Mouse (Mus musculus): Measurements from ENCODE around the gene Atg2a. TPM values are rescaled to one million over a fixed set of nuclear protein-coding genes. Genes with fewer than 3 reads are reported as not detected.
A peak's percentile ranks its signal among the peaks of the same experiment; 100 is the strongest.
"Not testable (repeated sequence)": the region's sequence is repeated elsewhere in the genome, so short reads cannot be mapped to it uniquely, and the experiment has no call there.

The Atg2a gene
- polyA plus RNA-seq, 1 experiment, result 82.4 TPM

DNA sequence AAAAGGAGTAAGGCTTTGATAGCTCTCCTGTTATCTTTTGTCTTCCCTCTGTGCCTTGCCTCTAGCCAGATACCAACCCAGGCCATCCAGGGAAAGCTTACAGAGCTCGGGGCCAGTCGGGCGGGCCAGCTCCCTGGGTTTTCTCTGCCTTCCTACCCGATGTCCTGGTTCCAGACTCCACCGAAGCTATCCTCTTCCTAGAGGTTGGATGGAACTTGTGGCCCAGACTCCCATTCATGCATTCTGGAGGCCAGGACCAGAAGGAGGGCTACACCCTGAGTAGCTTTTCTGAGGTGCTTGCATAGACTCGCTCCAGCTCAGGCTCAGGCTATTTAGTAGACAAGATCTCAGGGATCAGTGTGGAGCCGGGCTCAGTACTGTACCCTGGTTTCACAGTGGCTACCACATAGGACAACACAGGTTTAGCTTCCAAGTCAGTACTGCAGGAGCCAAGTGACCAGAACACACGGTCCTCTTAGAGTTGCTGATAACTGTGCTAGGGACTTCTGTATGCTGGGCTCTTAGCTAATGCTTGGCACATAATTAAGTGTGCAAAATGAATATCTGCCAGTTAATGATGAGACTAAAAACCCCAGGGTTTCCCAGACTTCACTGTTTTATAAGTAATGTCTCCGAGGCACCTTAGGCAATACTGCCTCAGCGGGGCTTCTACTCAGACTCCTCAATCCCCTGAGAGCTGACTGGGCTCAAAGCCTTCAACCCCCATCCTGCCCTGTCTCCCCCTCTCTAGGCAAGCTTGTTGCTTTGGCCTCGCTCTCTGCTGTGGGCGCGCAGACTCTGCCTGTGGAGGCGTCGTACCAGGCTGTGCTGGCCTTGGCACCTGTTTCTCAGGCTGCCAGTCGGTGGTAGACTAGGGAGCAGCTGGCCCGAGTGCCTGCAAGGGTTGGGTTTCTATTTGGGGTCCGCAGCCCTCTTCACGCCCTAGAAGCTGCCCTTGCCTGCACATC is 45.2 kb downstream of the Atg2a start:
- H3K27me3 ChIP-seq (ENCODE audit: control insufficient read depth, insufficient read depth, low read length), result no peaks in the 10 kb centered on the region
- no peaks in the 10 kb centered on the region; the same call in 1 of the 2 replicates for H3K36me3 ChIP-seq (ENCODE audit: control insufficient read depth, insufficient read depth, low read length)
- 60% methylated on average over 19 of the region's 19 CpGs for WGBS
- no peak overlapping the region for H3K4me3 ChIP-seq (ENCODE audit: control insufficient read depth, insufficient read depth, low read length)
- peaks cover 34% of the 10 kb centered on the region for H3K4me1 ChIP-seq (replicated peaks; ENCODE audit: control insufficient read depth, insufficient read depth, low read length)
- no peak for DNase-seq
- H3K27ac ChIP-seq (ENCODE audit: control insufficient read depth, insufficient read depth, low read length), result no peak overlapping the region
- TF ChIP-seq POLR2A (IDR thresholded peaks at IDR 0.05; ENCODE audit: control insufficient read depth, extremely low read depth, insufficient read depth, low read length, poor library complexity) (no peak), CTCF (IDR thresholded peaks at IDR 0.05; ENCODE audit: borderline replicate concordance, control insufficient read depth, extremely low read depth, insufficient read depth, low read length, poor library complexity) (no peak)

DNA sequence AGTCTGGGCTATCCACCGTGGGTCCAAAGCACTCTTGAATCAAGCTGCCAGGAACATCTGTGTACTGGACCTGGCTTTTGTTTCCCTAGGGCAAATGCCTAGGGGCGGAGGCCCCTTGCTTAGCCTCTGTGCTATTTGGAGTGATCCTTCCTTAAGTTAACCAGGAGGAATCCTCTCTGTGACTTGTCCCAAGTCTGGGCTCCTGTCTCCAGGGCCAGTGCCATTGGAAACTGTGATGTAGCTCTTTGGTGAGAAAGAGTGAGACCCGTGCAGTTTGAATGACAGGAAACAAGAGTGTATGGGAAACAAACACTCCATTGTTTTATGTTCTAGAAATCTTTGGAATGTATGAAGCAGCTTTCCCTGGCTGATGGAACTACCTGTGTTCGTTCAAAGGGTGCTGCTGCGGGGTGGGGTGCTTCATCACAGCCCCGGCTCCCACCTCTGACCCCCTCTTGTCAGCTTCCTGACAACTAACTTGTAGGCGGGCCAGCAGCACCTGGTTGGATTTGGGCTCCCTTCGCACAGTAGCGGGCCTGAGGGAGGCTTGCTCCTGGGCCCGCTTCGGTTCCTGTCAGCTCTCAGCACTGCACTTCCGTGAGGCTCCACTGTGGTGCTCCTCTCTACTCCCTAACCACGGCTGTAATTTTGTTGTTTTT is 46.9 kb downstream of the Atg2a start:
- H3K4me1 ChIP-seq (replicated peaks; ENCODE audit: control insufficient read depth, insufficient read depth, low read length), result peaks cover 36% of the 10 kb centered on the region
- peak overlapping the region; percentile 18; the same call in 1 of the 2 replicates for H3K27ac ChIP-seq (ENCODE audit: control insufficient read depth, insufficient read depth, low read length)
- no peak for DNase-seq
- no peak overlapping the region for H3K4me3 ChIP-seq (ENCODE audit: control insufficient read depth, insufficient read depth, low read length)
- WGBS, result 55% methylated on average over 13 of the region's 13 CpGs
- H3K36me3 ChIP-seq (ENCODE audit: control insufficient read depth, insufficient read depth, low read length), result no peaks in the 10 kb centered on the region
- no peaks in the 10 kb centered on the region for H3K27me3 ChIP-seq (ENCODE audit: control insufficient read depth, insufficient read depth, low read length)
- no peak for TF ChIP-seq CTCF (IDR thresholded peaks at IDR 0.05; ENCODE audit: borderline replicate concordance, control insufficient read depth, extremely low read depth, insufficient read depth, low read length, poor library complexity)
- no peak for TF ChIP-seq POLR2A (IDR thresholded peaks at IDR 0.05; ENCODE audit: control insufficient read depth, extremely low read depth, insufficient read depth, low read length, poor library complexity)

DNA sequence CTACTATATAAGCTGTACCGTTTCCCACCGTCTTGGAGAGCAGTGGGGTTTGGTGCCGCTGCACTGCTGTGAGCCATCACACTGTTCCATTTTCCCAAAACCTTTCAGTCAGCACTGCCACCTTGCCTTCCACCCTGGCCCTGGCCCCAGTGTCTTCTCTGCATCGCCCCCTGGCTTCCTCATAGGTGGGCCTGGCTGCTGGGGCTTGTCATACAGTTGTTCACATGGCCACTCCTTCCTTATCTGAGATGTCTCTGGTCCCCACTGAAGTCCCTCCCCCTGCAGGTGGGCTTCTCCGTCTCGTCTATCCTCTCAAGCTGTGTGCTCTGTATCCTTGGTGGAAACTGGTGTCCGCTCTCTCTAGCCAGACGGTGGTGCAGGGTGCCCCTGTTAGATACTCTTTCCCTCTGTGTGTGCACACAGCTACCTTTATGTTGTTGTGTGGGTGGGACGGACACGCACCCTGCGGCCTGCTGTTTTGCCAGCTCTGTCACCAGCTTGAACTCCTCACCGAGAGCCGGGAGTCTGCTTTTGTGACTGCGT is 48.3 kb downstream of the Atg2a start:
- Histone ChIP-seq H3K4me1 (replicated peaks; ENCODE audit: control insufficient read depth, insufficient read depth, low read length) (peaks cover 36% of the 10 kb centered on the region), H3K27ac (ENCODE audit: control insufficient read depth, insufficient read depth, low read length) (no peak overlapping the region), H3K36me3 (ENCODE audit: control insufficient read depth, insufficient read depth, low read length) (no peaks in the 10 kb centered on the region), H3K27me3 (ENCODE audit: control insufficient read depth, insufficient read depth, low read length) (no peaks in the 10 kb centered on the region), H3K4me3 (ENCODE audit: control insufficient read depth, insufficient read depth, low read length) (no peak overlapping the region)
- TF ChIP-seq POLR2A (IDR thresholded peaks at IDR 0.05; ENCODE audit: control insufficient read depth, extremely low read depth, insufficient read depth, low read length, poor library complexity) (no peak), CTCF (IDR thresholded peaks at IDR 0.05; ENCODE audit: borderline replicate concordance, control insufficient read depth, extremely low read depth, insufficient read depth, low read length, poor library complexity) (no peak)
- 91% methylated on average over 14 of the region's 14 CpGs for WGBS
- DNase-seq, result no peak

DNA sequence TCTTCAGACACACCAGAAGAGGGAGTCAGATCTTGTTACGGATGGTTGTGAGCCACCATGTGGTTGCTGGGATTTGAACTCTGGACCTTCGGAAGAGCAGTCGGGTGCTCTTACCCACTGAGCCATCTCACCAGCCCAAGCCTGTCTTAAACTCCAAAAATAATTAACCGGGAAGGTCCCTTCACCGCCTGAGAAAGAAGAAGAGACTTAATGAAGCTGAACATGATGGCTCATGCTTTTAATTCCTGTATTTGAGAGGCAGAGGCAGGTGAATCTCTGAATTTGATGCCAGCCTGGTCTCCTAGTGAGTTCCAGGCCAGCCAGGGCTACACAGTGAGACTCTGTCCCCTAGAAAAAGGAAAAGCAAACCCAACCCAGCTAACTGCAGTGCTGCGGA is 49.2 kb downstream of the Atg2a start:
- H3K4me1 ChIP-seq (replicated peaks; ENCODE audit: control insufficient read depth, insufficient read depth, low read length), result peaks cover 34% of the 10 kb centered on the region
- not testable (repeated sequence) for H3K27me3 ChIP-seq (ENCODE audit: control insufficient read depth, insufficient read depth, low read length); H3K36me3 ChIP-seq (ENCODE audit: control insufficient read depth, insufficient read depth, low read length); H3K27ac ChIP-seq (ENCODE audit: control insufficient read depth, insufficient read depth, low read length); DNase-seq; H3K4me3 ChIP-seq (ENCODE audit: control insufficient read depth, insufficient read depth, low read length)
- WGBS, result 94% methylated on average over 5 of the region's 6 CpGs

DNA sequence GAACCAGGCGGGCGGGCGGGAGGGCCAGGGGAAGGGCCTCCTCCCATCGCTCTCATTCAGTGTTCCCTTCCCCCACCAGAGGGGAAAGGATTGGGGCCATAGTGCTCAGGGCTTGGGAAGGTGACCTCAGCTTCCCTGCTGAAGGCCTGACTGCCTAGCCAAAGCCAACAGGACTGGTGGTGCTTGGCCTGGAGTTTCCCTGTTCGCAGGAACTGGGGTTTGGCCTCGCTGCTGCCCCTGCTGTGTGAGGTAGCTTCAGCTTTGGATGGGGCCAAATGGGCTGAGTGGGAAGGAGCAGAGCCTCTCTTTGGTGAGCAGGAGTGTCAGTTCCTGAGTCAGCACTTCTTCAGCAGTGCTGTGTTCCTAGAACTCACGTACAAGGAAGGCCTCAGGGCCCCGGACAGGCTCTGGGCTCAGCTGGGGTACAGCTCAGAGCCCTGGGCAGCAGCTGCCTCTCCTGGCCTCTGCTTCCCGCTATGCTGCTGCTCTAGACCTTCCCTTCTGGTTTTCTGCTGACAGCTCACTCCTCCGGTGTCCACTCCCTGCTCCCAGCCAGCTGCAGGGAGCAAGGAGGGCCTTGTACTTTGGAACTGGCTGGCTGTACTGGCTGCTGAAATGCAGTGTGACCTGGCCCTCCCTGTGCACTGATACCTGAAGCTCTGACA is 49.8 kb downstream of the Atg2a start:
- H3K36me3 ChIP-seq (ENCODE audit: control insufficient read depth, insufficient read depth, low read length), result no peaks in the 10 kb centered on the region
- H3K27ac ChIP-seq (ENCODE audit: control insufficient read depth, insufficient read depth, low read length), result no peak overlapping the region
- TF ChIP-seq CTCF (IDR thresholded peaks at IDR 0.05; ENCODE audit: borderline replicate concordance, control insufficient read depth, extremely low read depth, insufficient read depth, low read length, poor library complexity) (no peak), POLR2A (IDR thresholded peaks at IDR 0.05; ENCODE audit: control insufficient read depth, extremely low read depth, insufficient read depth, low read length, poor library complexity) (no peak)
- 82% methylated on average over 10 of the region's 10 CpGs for WGBS
- no peak for DNase-seq
- H3K27me3 ChIP-seq (ENCODE audit: control insufficient read depth, insufficient read depth, low read length), result no peaks in the 10 kb centered on the region
- H3K4me1 ChIP-seq (replicated peaks; ENCODE audit: control insufficient read depth, insufficient read depth, low read length), result peaks cover 34% of the 10 kb centered on the region
- no peak overlapping the region for H3K4me3 ChIP-seq (ENCODE audit: control insufficient read depth, insufficient read depth, low read length)

DNA sequence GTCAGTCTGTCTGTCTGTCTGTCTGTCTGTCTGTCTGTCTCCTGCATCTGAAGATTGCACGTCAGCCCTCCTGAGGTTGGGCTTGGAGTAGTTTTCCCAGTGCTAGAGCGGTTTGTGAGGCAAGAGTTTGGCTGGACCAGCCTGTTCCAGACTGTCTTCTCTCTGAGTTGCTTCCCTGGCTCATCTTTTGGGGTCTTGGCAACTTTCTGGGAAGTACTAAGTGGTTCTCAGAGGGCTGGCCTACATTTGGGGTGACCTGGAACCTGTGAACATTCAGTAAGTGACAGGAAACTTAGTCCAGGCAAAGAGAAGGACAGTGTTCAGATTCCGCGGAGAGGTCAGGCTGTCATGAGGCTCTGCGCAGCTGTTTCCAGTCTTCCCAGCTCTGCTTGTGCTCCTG is 50.8 kb downstream of the Atg2a start:
- Histone ChIP-seq H3K4me3 (ENCODE audit: control insufficient read depth, insufficient read depth, low read length) (no peak overlapping the region), H3K27ac (ENCODE audit: control insufficient read depth, insufficient read depth, low read length) (no peak overlapping the region), H3K27me3 (ENCODE audit: control insufficient read depth, insufficient read depth, low read length) (no peaks in the 10 kb centered on the region), H3K36me3 (ENCODE audit: control insufficient read depth, insufficient read depth, low read length) (no peaks in the 10 kb centered on the region), H3K4me1 (replicated peaks; ENCODE audit: control insufficient read depth, insufficient read depth, low read length) (peaks cover 30% of the 10 kb centered on the region)
- WGBS, result 96% methylated on average over 5 of the region's 5 CpGs
- TF ChIP-seq POLR2A (IDR thresholded peaks at IDR 0.05; ENCODE audit: control insufficient read depth, extremely low read depth, insufficient read depth, low read length, poor library complexity) (no peak), CTCF (IDR thresholded peaks at IDR 0.05; ENCODE audit: borderline replicate concordance, control insufficient read depth, extremely low read depth, insufficient read depth, low read length, poor library complexity) (no peak)
- no peak for DNase-seq

All from thymus, adult 2 months (tissue).